Mouse (Mus musculus) testis, adult 2 months (tissue): ENCODE results near the gene Ccdc32. TPM values are rescaled to one million over a fixed set of nuclear protein-coding genes. Genes with fewer than 3 reads are reported as not detected.

ENCODE experiments used
- H3K27ac ChIP-seq: fragments of 200-500 bp; 2 replicates; pipeline ENCODE4 v1.5.1; 2012; ENCODE audit warnings: low read depth, low read length; ENCODE audit not compliant: control insufficient read depth, insufficient read depth
- H3K27me3 ChIP-seq: fragments of 200-500 bp; 2 replicates; pipeline ENCODE4 v1.6.1; 2012; ENCODE audit warnings: mild to moderate bottlenecking, low read length, moderate library complexity; ENCODE audit not compliant: control insufficient read depth, insufficient read depth
- H3K36me3 ChIP-seq: fragments of 200-500 bp; 2 replicates; pipeline ENCODE4 v1.6.1; 2012; ENCODE audit warnings: mild to moderate bottlenecking, low read length; ENCODE audit not compliant: control insufficient read depth, insufficient read depth
- H3K4me1 ChIP-seq: fragments of 200-500 bp; 2 replicates; pipeline ENCODE4 v1.6.1; 2012; ENCODE audit warnings: low read length; ENCODE audit not compliant: control insufficient read depth, insufficient read depth
- H3K4me3 ChIP-seq: fragments of 200-500 bp; 2 replicates; pipeline ENCODE4 v1.5.1; 2012; ENCODE audit warnings: low read depth, mild to moderate bottlenecking, low read length, moderate library complexity, mixed read lengths; ENCODE audit not compliant: control insufficient read depth
- CTCF ChIP-seq: fragments of 200-500 bp; IDR thresholded peaks from 2 replicates; pipeline ENCODE4 v1.5.1; 2012; ENCODE audit warnings: low read depth, mild to moderate bottlenecking, inconsistent platforms, low read length, moderate library complexity; ENCODE audit not compliant: control insufficient read depth, insufficient read depth, insufficient replicate concordance
- POLR2A ChIP-seq: fragments of 200-500 bp; IDR thresholded peaks from 2 replicates; pipeline ENCODE4 v1.6.1; 2012; ENCODE audit warnings: low read depth, mild to moderate bottlenecking, inconsistent platforms, low read length, moderate library complexity; ENCODE audit not compliant: control insufficient read depth
- polyA plus RNA-seq: library from polyadenylated mRNA; depleted of rRNA; stranded (reverse); fragments of >200 nt; gene quantifications from 2 replicates; pipeline ENCODE4 v1.2.3, GENCODE M21; 2012

Ccdc32 gene
- polyA plus RNA-seq, 1 experiment: 3.3 TPM

GRCm38 (mm10) chr2:119009376-119009775, 19.8 kb downstream of the Ccdc32 start:
- Histone ChIP-seq H3K36me3 (no peaks in the 10 kb centered on the region), H3K4me1 (no peaks in the 10 kb centered on the region), H3K27me3 (no peaks in the 10 kb centered on the region), H3K4me3 (no peak overlapping the region), H3K27ac (no peak overlapping the region)
- TF ChIP-seq CTCF (no peak), POLR2A (no peak)

GRCm38 (mm10) chr2:119006886-119007285, 22.3 kb downstream of the Ccdc32 start:
- no peaks in the 10 kb centered on the region for H3K36me3 ChIP-seq
- no peak for TF ChIP-seq POLR2A
- no peak for TF ChIP-seq CTCF
- H3K4me3 ChIP-seq: no peak overlapping the region
- no peaks in the 10 kb centered on the region for H3K27me3 ChIP-seq
- H3K4me1 ChIP-seq: no peaks in the 10 kb centered on the region
- H3K27ac ChIP-seq: no peak overlapping the region

- Histone ChIP-seq H3K36me3 (no peaks in the 10 kb centered on the region), H3K4me1 (no peaks in the 10 kb centered on the region; the same call in 1 of the 2 replicates), H3K4me3 (no peak overlapping the region), H3K27me3 (no peaks in the 10 kb centered on the region), H3K27ac (no peak overlapping the region)
- TF ChIP-seq POLR2A (no peak), CTCF (no peak)
Observed at GRCm38 (mm10) chr2:118999025-118999639, 30.1 kb downstream of the Ccdc32 start.

GRCm38 (mm10) chr2:118998115-118998866, 30.9 kb downstream of the Ccdc32 start:
- H3K27ac ChIP-seq: no peak overlapping the region
- H3K36me3 ChIP-seq: no peaks in the 10 kb centered on the region
- no peak for TF ChIP-seq POLR2A
- no peak for TF ChIP-seq CTCF
- H3K27me3 ChIP-seq: no peaks in the 10 kb centered on the region
- no peak overlapping the region for H3K4me3 ChIP-seq
- no peaks in the 10 kb centered on the region; the same call in 1 of the 2 replicates for H3K4me1 ChIP-seq

DNA sequence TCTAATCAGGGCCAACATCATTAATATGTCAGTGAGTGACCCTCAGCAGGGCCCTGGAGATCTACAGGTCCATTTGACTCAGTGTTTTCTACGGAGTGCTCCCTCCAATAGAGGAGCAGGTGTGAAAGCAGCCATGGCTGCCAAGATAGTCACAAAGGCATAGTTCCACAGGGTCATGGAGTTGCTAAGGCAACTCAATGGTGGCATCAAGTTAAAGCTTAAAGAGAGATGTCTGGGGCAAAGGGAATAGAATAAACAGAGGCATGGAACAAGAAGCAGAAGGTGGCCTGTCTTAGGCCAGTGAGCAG, 32.4 kb downstream of the Ccdc32 start:
- H3K27ac ChIP-seq: no peak overlapping the region
- H3K4me3 ChIP-seq: no peak overlapping the region
- TF ChIP-seq POLR2A: no peak
- no peak for TF ChIP-seq CTCF
- H3K4me1 ChIP-seq: no peaks in the 10 kb centered on the region; the same call in 1 of the 2 replicates
- no peaks in the 10 kb centered on the region for H3K36me3 ChIP-seq
- no peaks in the 10 kb centered on the region for H3K27me3 ChIP-seq

- Histone ChIP-seq H3K4me1 (no peaks in the 10 kb centered on the region; the same call in 1 of the 2 replicates), H3K27ac (no peak overlapping the region), H3K27me3 (no peaks in the 10 kb centered on the region), H3K36me3 (no peaks in the 10 kb centered on the region), H3K4me3 (no peak overlapping the region)
- TF ChIP-seq CTCF: no peak
- TF ChIP-seq POLR2A: no peak
Observed at GRCm38 (mm10) chr2:118995919-118996797, 33.0 kb downstream of the Ccdc32 start.

DNA sequence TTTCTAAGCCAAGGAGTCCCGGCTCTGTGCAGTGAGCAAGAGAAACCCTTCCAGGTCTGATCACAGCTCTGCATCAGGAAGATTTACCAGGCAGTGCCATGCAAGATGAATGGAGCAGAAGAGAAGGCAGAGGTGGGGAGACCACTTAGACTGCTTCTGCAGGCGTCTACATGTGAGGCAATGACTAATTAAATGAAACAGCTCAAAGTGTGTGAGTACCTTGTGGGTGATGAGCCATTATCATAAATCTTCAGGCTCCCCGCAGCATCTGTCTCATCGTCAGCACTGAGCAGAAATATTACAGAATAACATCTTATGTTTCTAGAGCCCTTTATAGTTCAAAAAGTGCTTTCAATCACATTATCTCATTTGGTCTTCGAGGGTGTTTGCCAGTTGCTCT, 33.7 kb downstream of the Ccdc32 start:
- H3K4me1 ChIP-seq: no peaks in the 10 kb centered on the region; the same call in 1 of the 2 replicates
- no peak overlapping the region for H3K4me3 ChIP-seq
- no peak overlapping the region for H3K27ac ChIP-seq
- H3K27me3 ChIP-seq: no peaks in the 10 kb centered on the region
- no peaks in the 10 kb centered on the region for H3K36me3 ChIP-seq
- TF ChIP-seq POLR2A (no peak), CTCF (no peak)
